Mouse (Mus musculus) kidney, adult 9 months (tissue): Measurements from ENCODE around the gene Eef2.

Experiments used
- DNase-seq: peaks from one replicate; pipeline ENCODE4 v3.0.0; 2022

The Eef2 gene

DNA sequence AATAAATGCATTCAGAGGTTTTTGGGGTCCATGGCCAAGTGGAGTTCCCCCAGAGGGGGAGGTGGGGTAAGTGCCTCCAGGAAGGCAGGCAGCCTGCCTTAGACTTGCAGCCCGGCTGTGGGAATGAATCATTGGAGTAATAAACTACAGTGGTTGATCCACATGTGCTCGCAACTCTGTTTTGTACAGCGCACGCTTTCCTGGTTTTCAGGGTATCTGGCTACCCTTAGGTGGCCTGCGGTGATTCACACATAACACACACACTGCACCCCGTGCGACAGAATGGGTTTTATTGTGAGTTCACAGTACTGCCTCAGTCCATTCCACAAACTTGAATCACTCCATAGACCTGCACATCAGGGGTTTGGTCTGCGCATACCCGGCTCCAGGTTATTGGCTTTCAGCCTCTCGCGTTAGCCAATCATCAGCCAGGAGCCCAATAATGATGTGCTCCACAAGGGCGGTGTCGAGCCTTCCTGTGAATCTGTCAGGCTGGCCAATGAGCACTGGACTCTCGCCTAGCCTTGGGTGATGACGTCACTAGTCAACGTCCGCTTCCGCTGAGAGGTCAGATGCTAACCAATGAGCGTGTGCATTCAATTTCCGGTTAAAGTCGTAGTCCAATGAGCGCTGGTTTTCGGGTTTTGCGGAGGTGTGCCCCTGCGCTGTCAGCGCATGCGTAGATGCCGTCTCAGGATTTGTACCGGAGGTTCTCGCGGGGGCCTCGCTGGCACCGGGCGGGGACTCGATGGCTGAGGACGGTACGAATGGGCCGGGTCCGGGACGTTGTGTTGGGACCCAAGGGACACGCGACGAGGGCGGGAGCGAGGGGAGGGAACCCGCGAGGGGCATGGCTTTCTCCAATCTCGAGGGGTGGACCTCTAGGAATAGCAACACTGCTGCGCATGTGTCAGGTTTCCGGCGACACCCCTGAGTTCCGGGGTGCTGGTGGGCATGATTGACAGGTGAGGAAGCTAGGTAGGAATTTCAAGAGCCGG is 6.2 kb downstream of the Eef2 start, which contains the start of gene Dapk3:
Gene Dapk3 (plus strand): TSS at position 670 of the 998 bp plus-strand sequence.
- peak; percentile 99 for DNase-seq

DNA sequence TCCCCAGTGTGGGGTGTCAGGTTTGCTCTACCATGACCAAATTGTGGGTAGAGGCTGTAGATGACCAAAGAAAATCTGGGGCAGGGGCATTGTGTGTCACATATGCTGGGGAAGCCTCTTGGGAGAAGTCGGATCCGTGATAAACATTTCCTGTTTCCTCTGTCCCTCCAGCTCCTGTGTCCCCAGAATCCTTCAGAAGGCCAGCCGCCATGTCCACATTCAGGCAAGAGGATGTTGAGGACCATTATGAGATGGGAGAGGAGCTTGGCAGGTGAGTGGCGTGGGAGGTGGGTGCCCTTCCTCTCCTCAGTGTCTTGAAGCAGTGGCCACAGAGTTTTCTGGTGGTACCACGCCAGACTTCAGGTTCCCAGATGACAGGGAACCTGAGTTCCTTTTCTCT is 7.4 kb downstream of the Eef2 start, which contains the start of gene 4930442H23Rik:
Gene 4930442H23Rik (minus strand): TSS at position 45 of the 400 bp plus-strand sequence.
- DNase-seq = no peak

DNA sequence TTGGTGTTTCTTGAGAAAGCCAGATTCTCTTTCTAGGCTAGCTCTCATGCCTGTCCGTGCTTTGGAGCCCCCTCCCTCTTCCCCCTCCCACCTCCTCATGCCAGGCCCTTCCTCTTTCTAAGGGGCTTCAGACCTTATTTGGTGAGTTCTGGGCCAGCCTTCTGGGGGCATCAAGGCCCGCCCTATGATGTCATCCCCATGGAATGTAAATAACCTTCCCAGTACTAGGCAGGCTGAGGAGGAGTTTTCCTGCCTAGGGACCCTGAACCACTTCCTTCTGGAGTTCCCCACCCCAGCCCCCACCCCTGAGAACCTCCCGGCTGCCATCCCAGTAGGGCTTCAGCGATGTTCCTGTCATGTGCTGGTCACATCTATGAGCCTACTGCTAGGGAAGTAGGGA is 8.3 kb downstream of the Eef2 start:
- DNase-seq = no peak

DNA sequence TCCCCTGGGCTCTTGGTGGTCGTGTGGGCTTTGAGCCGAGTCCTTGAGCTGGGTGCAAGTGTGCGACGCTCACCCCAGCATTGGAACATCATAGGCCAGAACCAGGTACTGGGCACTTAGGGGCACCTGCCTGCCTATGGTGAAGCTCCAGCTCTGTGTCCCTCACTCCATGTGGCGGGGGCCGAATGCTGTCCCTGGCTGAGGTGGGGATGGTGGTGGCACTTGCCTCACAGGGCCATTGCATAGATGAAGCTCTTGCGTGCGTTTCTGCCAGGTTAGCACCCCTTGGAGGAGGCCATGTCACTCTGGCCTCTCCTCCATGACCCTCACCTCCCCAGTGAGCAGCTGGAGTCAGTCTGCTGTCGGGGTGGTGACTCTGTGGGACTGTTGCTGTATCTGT is 10.7 kb downstream of the Eef2 start:
- DNase-seq = no peak

- DNase-seq = no peak
These were observed 13.4 kb downstream of the Eef2 start for GRCm38 (mm10) chr10:81189821-81190220.

GRCm38 (mm10) chr10:81190236-81190911 is 13.9 kb downstream of the Eef2 start:
- no peak for DNase-seq

GRCm38 (mm10) chr10:81190912-81191321 is 14.5 kb downstream of the Eef2 start:
- peak; percentile 34 for DNase-seq

GRCm38 (mm10) chr10:81191342-81191982 is 15.0 kb downstream of the Eef2 start:
- peak; percentile 31 for DNase-seq

DNA sequence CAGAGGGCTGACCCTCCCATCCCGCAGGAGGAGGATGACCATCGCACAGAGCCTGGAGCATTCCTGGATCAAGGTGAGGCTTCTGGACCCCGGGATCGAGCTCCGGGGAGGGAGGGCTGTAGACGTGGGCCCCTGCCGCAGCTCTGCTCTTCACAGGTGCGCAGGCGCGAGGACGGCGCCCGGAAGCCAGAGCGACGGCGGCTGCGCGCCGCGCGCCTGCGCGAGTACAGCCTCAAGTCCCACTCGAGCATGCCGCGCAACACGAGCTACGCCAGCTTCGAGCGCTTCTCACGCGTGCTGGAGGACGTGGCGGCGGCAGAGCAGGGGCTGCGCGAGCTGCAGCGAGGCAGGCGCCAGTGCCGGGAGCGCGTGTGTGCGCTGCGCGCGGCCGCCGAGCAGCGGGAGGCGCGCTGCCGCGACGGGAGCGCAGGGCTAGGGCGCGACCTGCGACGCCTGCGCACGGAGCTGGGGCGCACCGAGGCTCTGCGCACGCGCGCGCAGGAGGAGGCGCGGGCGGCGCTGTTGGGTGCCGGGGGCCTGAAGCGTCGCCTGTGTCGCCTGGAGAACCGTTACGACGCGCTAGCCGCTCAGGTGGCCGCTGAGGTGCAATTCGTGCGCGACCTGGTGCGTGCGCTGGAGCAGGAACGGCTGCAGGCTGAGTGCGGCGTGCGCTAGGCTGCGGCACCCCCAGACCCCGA is 16.0 kb downstream of the Eef2 start:
- DNase-seq = peak; percentile 86

DNA sequence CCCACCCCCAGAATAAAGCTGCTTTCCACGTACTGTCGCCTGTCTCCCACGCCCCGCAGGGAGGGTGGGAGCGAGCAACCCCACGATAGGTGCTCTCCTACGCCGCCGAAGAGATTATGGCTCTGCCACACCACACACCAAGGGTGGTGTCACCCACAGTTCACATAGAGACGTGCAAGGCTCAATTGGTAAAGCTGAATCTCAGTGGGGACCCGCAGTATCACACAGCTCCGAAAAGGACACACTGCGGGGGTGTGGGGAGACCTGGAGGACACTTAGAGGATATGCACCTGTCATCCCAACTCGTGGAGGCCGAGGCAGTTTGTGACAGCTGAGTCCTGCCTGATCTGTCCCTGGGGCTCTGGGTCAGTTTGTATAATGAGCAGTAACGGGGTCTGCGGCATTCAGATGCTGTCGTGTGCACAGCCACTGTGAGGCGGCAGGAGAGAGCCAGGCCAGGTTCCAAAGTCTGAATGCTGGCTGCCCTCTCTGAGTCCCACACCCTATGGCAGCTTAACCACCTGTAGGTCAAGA is 16.6 kb downstream of the Eef2 start:
- peak; percentile 52 for DNase-seq

DNA sequence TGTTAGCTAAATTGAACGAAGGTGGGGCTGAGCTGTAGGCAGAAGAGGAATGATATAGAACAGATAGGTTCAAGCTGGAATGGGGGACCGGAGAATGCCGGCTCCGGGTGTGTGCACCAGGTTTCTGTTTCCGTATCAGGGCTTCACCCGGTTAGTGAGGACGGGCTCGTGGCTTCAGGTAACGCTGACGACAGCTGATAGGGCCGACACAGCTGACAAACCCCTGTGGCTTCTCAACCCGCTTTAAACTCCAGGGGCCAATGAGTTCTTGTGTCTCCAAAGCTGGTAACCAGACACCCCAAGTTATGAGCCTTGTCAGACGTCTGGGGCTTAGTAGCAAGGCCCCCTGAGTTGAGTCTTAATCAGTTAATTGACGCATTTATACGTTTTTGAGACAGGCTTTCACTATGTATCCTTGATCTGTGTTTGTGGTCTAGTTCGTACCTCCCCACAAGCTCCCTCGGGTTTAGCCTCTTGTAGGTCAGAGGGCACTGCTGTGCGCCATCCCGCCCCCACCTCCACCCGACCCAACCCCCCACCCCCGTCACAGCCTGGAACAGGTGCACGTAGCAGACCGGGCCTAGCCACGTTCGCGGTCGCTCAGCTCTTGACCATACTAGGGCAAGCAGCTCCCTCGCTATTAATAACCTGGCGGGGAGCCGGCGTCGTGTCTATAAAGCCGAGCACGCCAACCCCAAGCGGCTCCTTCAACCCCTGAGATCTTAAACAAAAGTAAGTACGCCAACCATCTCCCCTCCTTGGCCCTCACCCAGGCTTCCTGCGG is 17.8 kb downstream of the Eef2 start:
- peak; percentile 22 for DNase-seq

DNA sequence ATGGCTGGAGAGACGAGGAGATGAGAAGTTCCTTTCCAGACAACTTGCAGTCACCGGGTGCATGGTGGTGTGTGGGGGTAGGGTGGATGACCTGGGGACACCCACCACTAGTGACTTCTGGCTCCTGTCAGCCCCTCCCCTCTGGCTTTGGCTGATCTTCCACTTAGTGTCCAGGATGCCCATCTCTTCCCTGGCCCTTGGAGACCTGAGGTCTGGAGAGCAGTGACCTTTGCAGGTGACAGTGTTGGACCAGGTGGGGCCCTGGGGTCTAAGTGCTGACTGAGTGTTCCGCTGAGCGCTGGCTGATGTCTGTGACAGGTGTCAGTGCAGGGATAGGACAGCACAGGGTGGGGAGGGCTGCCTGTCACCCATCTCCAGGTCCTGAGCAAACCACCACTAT is 18.9 kb downstream of the Eef2 start:
- peak; percentile 11 for DNase-seq

DNA sequence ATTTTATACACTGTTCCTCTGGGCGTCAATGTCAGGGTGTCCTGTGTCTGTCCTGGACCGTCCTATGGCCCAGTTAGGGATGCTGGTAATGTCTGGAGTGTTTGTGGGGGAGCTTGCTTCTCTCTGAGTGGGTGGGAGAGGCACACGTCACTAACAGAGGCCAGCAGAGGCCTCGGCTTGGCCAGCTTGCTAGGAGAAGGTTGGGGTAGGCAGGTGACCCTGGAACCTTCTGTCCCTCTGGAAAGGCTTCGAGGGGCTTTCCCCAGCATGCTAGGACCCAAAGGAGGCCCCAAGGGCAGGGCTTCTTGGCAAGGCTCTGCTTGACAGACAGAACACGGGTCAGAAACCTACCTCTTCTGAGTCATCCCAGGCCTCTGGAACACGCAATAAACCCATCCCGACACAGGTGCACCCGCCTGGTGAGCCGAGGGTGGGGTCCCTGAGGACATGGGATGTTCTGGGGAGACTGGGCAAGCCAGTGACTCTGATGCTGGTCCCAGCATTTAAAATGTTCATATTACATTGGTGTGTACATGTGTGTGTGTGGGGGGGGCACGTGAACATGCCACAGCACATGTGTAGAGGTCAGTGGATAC is 20.1 kb downstream of the Eef2 start:
- no peak for DNase-seq

GRCm38 (mm10) chr10:81197305-81197704 is 20.9 kb downstream of the Eef2 start:
- no peak for DNase-seq

DNA sequence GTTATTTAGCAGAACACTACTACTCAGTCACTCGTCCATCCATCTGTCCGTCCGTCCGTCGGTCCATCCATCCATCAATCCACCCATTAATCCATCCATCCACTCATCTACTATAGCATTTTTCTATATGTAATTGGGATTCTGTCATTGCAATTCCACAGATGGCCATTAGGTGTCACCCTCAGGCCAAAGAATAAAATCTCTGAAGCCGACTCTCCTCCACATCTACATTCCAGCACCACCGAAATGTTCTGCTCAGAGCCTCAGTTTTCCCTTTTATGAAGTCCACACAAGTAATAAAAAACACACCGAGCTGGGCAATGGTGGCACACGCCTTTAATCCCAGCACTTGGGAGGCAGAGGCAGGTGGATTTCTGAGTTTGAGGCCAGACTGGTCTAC is 21.8 kb downstream of the Eef2 start:
- peak; percentile 70 for DNase-seq

DNA sequence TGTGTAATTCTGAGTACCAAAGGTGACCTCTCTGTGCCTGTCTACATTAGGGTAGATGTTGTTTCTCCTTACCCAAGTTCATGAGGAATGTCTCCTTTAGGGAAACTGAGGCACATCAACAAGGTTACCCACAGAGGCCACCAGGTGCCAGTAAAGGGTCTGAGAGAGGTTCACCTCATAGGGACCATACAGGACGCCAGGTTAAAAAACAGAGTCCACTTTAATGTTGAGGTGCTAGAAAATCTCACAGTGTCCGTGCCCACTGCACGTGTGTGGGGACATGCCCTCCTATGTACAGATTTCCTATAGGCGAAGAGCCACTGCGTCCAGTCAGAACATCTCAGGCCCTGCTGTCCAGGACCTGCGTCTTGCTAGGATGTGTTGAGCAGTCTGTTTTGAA is 22.6 kb downstream of the Eef2 start:
- DNase-seq = no peak

GRCm38 (mm10) chr10:81200141-81200540 is 23.7 kb downstream of the Eef2 start:
- no peak for DNase-seq

DNA sequence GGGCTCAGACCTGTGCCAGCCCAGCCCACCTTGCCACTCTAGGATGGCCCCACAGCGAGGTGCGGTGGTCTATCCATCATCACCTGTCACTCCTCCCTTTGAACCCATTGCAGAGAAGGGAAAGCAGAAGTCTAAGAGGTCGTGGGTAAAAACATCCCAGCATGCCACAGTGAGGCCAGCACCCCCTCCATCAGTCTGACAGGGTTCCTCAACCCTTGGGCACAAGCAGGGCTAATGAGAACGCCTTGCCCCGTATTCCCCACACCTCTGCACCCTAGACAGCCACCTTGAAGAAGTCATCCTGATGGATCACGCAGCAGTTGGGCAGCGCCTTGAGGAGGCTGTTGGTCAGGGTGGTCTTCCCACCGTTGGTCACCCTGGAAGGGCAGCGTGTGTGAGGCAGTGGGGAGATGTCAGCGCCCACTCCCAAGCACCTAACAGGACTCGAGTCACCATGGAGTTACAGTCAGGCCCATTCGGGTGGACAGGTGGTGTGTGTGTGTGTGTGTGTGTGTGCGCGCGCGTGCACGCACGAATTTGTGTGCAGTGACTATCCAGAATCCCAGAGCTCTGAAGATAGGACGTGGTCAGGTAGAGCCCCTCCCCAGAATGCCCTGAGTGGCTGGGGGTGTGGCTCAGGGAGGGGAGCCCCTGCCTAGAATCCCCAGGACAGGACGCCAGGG is 24.3 kb downstream of the Eef2 start:
- DNase-seq = no peak

DNA sequence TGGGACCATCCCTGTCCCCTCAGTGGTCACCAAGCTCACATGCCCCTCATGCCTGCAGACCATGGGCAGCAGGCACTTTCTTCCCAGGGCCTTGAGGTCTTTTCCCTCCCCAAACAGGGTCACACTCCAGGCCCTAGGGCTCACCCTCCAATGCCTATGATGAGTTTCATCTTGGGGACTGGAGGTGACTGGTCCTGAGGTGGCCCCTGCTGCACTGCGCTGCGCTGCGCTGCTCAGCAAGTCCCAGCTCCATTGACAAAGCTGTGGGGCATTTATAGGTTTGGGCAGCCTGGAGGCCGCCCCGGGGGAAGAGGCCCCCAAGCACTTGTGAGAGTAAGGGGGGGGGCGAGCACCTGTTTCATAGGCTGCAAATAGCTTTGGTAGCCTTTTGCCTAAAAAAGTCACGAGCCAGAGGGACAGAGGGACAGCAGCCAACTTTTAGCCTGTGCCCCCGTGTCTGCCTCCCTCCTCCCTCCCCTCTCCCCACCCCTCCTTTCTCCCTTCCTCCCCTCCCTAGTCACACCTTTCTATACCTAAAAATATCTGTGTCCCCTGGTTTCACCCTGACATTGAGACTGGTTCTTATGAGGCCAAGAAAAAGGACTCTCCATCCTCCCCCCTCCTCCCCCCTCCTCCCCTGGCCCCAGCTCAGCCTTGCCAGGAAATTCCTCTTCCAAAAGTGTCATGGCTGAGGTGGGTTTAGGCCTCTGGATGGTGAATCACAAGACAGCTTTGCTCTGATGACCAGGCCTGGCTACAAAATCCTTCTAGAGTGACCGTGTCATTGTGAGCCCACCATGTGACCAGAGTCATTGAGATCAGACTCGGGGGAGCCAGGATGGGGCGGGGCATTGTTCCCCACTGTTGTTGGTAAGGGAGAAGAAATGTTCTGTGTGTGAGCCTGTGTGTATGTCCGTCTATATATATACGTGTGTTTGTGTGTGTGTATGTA is 25.7 kb downstream of the Eef2 start, which contains the start of gene Nmrk2:
Gene Nmrk2 (minus strand): TSS at position 245 of the 952 bp plus-strand sequence.
- no peak for DNase-seq
